Mouse (Mus musculus): ENCODE data around the gene Clba1. TPM values are rescaled to one million over a fixed set of nuclear protein-coding genes. Genes with fewer than 3 reads are reported as not detected.

The Clba1 gene
- total and polyA plus RNA-seq, 3 experiments, result 15.2 to 21.4 TPM; not detected in 1

- Histone ChIP-seq H3K4me3 (ENCODE audit: control insufficient read depth in 1 of 2, insufficient read depth in 1 of 2, low read depth in 2 of 2, low read length in 2 of 2) (no peak overlapping the region), H3K27me3 (ENCODE audit: control insufficient read depth in 1 of 2, insufficient read depth in 2 of 2, low read length in 2 of 2) (no peaks in the 10 kb centered on the region), H3K79me2 (ENCODE audit: control insufficient read depth, insufficient read depth, low read length, poor library complexity) (no peaks in the 10 kb centered on the region; the same call in 1 of the 2 replicates), H3K9me3 (replicated peaks; ENCODE audit: insufficient read depth, low read length) (no peaks in the 10 kb centered on the region), H3K27ac (ENCODE audit: control insufficient read depth, low read depth, low read length) (no peak overlapping the region), H3K36me3 (ENCODE audit: control insufficient read depth in 1 of 2, insufficient read depth in 2 of 2, low read length in 2 of 2) (peaks cover 0 to 4% of the 10 kb centered on the region in 2 experiments; a peak in 1 of 4 replicates), H3K4me1 (ENCODE audit: control insufficient read depth in 1 of 2, insufficient read depth in 2 of 2, low read length in 2 of 2) (peaks cover 0 to 6% of the 10 kb centered on the region in 2 experiments; a peak in 3 of 4 replicates), H3K9ac (ENCODE audit: control insufficient read depth, low read depth, low read length, poor library complexity, severe bottlenecking) (no peak overlapping the region)
- no peak for DNase-seq (ENCODE audit: low read depth, low spot score)
- no peak for TF ChIP-seq ELF1 (IDR thresholded peaks at IDR 0.05; ENCODE audit: low read depth, low read length)
- TF ChIP-seq POLR2A (IDR thresholded peaks at IDR 0.05; ENCODE audit: control insufficient read depth in 1 of 2, insufficient read depth in 1 of 2, low read depth in 1 of 2, low read length in 2 of 2, poor library complexity in 1 of 2), result 0 out of 4 replicates have a peak, but pooled peaks of 1 of the 2 experiments have one; percentile 21
These were observed 4.6 kb downstream of the Clba1 start for GRCm38 (mm10) chr12:112813370-112813769.

- no peak overlapping the region for H3K27ac ChIP-seq (ENCODE audit: control insufficient read depth, low read depth, low read length)
- no peak overlapping the region for H3K9ac ChIP-seq (ENCODE audit: control insufficient read depth, low read depth, low read length, poor library complexity, severe bottlenecking)
- TF ChIP-seq MYB (IDR thresholded peaks at IDR 0.05; ENCODE audit: low read depth, low read length), result no peak
- no peak for TF ChIP-seq SIN3A (IDR thresholded peaks at IDR 0.05; ENCODE audit: low read length)
- no peak for TF ChIP-seq GABPA (IDR thresholded peaks at IDR 0.05; ENCODE audit: low read depth, low read length)
- TF ChIP-seq GATA1 (IDR thresholded peaks at IDR 0.05; ENCODE audit: low read depth, low read length), result no peak
- TF ChIP-seq CHD1 (IDR thresholded peaks at IDR 0.05; ENCODE audit: low read depth, low read length), result no peak
- TF ChIP-seq USF1 (IDR thresholded peaks at IDR 0.05; ENCODE audit: low read depth, low read length), result no peak
- TF ChIP-seq KAT2A (conservative IDR thresholded peaks at IDR 0.05; ENCODE audit: low read depth, low read length), result no peak
- no peak for TF ChIP-seq TAL1 (IDR thresholded peaks at IDR 0.05; ENCODE audit: low read length)
- TF ChIP-seq NELFE (IDR thresholded peaks at IDR 0.05; ENCODE audit: low read depth, low read length), result no peak
- TF ChIP-seq UBTF (IDR thresholded peaks at IDR 0.05; ENCODE audit: borderline replicate concordance, insufficient read depth, low read depth, low read length), result no peak
- TF ChIP-seq TBP (IDR thresholded peaks at IDR 0.05; ENCODE audit: low read depth, low read length), result no peak
- no peak for TF ChIP-seq MEF2A (IDR thresholded peaks at IDR 0.05; ENCODE audit: extremely low read depth, insufficient replicate concordance, low read depth, low read length, poor library complexity, severe bottlenecking)
- no peak for TF ChIP-seq ZC3H11A (IDR thresholded peaks at IDR 0.05; ENCODE audit: low read depth, low read length)
- no peak for TF ChIP-seq MAZ (IDR thresholded peaks at IDR 0.05; ENCODE audit: low read depth, low read length)
- H3K36me3 ChIP-seq (ENCODE audit: control insufficient read depth in 1 of 2, insufficient read depth in 2 of 2, low read length in 2 of 2), result peaks cover 0 to 3% of the 10 kb centered on the region in 2 experiments; a peak in 1 of 4 replicates
- H3K4me3 ChIP-seq (ENCODE audit: control insufficient read depth in 1 of 2, insufficient read depth in 1 of 2, low read depth in 2 of 2, low read length in 2 of 2), result no peak overlapping the region
- no peaks in the 10 kb centered on the region; a peak in 1 of 4 replicates for H3K4me1 ChIP-seq (ENCODE audit: control insufficient read depth in 1 of 2, insufficient read depth in 2 of 2, low read length in 2 of 2)
- H3K27me3 ChIP-seq (ENCODE audit: control insufficient read depth in 1 of 2, insufficient read depth in 2 of 2, low read length in 2 of 2), result no peaks in the 10 kb centered on the region
- H3K79me2 ChIP-seq (ENCODE audit: control insufficient read depth, insufficient read depth, low read length, poor library complexity), result peaks cover 1% of the 10 kb centered on the region; the same call in 1 of the 2 replicates
- DNase-seq (ENCODE audit: low read depth, low spot score), result no peak
- H3K9me3 ChIP-seq (replicated peaks; ENCODE audit: insufficient read depth, low read length), result no peaks in the 10 kb centered on the region
These were observed 6.1 kb downstream of the Clba1 start for GRCm38 (mm10) chr12:112814682-112815470.

All from MEL (cell line).